Mouse (Mus musculus): ENCODE results near the gene Gm26558. TPM values are rescaled to one million over a fixed set of nuclear protein-coding genes. Genes with fewer than 3 reads are reported as not detected.

Gene Gm26558
- polyA plus RNA-seq, 1 experiment = 3.5 TPM

DNA sequence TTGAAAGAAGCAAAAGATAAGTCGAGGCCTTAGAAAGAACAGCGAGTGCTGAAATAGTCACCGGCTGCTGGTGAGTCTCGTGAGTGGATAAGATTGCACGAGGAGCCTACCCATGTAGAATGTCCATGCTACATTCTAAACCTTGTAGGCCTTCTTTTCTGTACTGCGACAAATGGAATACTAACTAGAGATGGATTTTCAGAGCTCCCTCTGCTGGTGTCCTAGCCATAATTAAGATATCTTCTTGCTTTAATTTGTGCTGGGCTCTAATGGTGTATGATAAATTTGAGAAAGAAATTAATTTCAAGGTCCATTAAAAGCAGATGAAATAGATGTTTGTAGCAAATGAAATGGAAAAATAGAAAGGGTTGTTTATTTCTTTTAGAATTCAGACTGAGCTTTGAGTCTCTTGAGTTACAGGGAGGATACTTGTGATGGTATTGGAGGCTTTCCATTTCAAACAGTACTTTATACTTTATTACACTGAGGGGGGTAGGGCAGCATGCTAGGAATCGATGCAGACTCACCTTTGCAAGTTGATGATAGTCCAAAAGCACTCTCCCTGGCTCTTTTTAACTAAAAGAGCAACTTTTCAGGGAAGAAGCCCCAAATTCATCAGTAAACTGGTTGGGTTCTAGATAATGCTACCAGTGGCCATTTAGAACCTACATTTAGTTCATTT, 11.7 kb upstream of the Gm26558 start:
- H3K79me3 ChIP-seq (ENCODE audit: low read depth) = peaks cover 59% of the 10 kb centered on the region
- H3K36me3 ChIP-seq (ENCODE audit: control insufficient read depth, insufficient read depth) = peaks cover 33% of the 10 kb centered on the region
- TF ChIP-seq CEBPB (IDR thresholded peaks at IDR 0.05; ENCODE audit: low read depth) = no peak
- TF ChIP-seq MAX (IDR thresholded peaks at IDR 0.05) = no peak
- no peak for TF ChIP-seq FOSL1 (IDR thresholded peaks at IDR 0.05; ENCODE audit: insufficient read depth, low read length, poor library complexity, severe bottlenecking)
- no peak for TF ChIP-seq USF1 (IDR thresholded peaks at IDR 0.05; ENCODE audit: low read depth)
- no peak for TF ChIP-seq MYOD1 (IDR thresholded peaks at IDR 0.05; ENCODE audit: control insufficient read depth, insufficient read length, low read depth)
- TF ChIP-seq MYOG (IDR thresholded peaks at IDR 0.05; ENCODE audit: control insufficient read depth, extremely low read depth, insufficient read length) = no peak
- TF ChIP-seq CTCF (IDR thresholded peaks at IDR 0.05; ENCODE audit: control insufficient read depth, insufficient read depth, insufficient read length) = no peak
- H3K27me3 ChIP-seq (ENCODE audit: control insufficient read depth, insufficient read depth, insufficient read length) = no peaks in the 10 kb centered on the region
- peaks cover 79% of the 10 kb centered on the region for H3K79me2 ChIP-seq (ENCODE audit: control insufficient read depth, insufficient read depth)
- H3ac ChIP-seq (ENCODE audit: control insufficient read depth, insufficient read length, low read depth) = no peak overlapping the region
- no peak overlapping the region for H3K4me3 ChIP-seq (ENCODE audit: insufficient read depth, poor library complexity, severe bottlenecking)

DNA sequence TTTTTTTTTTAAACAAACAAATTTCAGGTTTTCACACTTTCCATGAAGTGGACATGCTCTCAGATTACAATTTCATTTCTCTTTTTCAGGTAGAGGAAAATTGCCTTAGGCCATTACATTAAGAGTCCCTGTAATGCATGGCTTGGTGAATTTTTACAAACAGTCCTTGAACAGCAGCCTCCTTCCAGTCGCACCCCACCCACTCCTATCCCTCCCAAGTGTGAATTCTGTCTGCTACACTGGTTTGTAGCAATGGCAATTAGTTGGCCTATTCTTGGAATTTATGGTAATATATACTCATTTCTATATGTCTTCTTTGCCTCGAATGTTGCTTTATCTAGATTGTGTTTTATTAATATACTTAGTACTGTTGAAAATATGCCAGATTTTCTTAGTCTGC, 10.6 kb upstream of the Gm26558 start:
- TF ChIP-seq USF1 (IDR thresholded peaks at IDR 0.05; ENCODE audit: low read depth) (no peak), MYOG (IDR thresholded peaks at IDR 0.05; ENCODE audit: control insufficient read depth, extremely low read depth, insufficient read length) (no peak), MYOD1 (IDR thresholded peaks at IDR 0.05; ENCODE audit: control insufficient read depth, insufficient read length, low read depth) (no peak), CTCF (IDR thresholded peaks at IDR 0.05; ENCODE audit: control insufficient read depth, insufficient read depth, insufficient read length) (no peak), FOSL1 (IDR thresholded peaks at IDR 0.05; ENCODE audit: insufficient read depth, low read length, poor library complexity, severe bottlenecking) (no peak), MAX (IDR thresholded peaks at IDR 0.05) (no peak), CEBPB (IDR thresholded peaks at IDR 0.05; ENCODE audit: low read depth) (no peak)
- H3K36me3 ChIP-seq (ENCODE audit: control insufficient read depth, insufficient read depth) = peaks cover 22% of the 10 kb centered on the region
- no peak overlapping the region for H3ac ChIP-seq (ENCODE audit: control insufficient read depth, insufficient read length, low read depth)

DNA sequence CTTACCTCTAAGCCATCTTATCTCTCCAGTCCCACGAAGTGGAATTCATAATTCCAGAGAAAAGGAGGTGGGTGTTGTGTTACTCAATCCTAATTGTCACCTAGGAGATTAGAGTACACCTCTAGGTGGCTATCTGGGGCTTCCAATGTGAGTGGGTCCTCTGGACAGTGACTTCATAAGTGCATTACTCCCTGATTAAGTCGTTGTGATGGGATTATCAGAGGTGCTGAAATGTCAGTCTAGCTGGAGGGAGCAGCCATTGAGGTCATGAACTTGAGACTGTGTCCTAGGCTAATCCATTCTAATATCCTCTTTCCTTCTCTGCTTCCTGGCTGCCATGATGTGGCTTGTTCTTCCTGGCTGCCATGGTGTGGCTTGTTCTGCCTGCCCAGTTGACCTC, 8.0 kb upstream of the Gm26558 start:
- Histone ChIP-seq H3K4me3 (ENCODE audit: insufficient read depth, poor library complexity, severe bottlenecking) (no peak overlapping the region), H3K79me3 (ENCODE audit: low read depth) (peaks cover 93% of the 10 kb centered on the region), H3K79me2 (ENCODE audit: control insufficient read depth, insufficient read depth) (peaks cover 100% of the 10 kb centered on the region), H3K36me3 (ENCODE audit: control insufficient read depth, insufficient read depth) (peaks cover 20% of the 10 kb centered on the region), H3K27me3 (ENCODE audit: control insufficient read depth, insufficient read depth, insufficient read length) (no peaks in the 10 kb centered on the region), H3ac (ENCODE audit: control insufficient read depth, insufficient read length, low read depth) (no peak overlapping the region)
- TF ChIP-seq FOSL1 (IDR thresholded peaks at IDR 0.05; ENCODE audit: insufficient read depth, low read length, poor library complexity, severe bottlenecking) (no peak), MAX (IDR thresholded peaks at IDR 0.05) (no peak), MYOG (IDR thresholded peaks at IDR 0.05; ENCODE audit: control insufficient read depth, extremely low read depth, insufficient read length) (no peak), MYOD1 (IDR thresholded peaks at IDR 0.05; ENCODE audit: control insufficient read depth, insufficient read length, low read depth) (no peak), CEBPB (IDR thresholded peaks at IDR 0.05; ENCODE audit: low read depth) (no peak)

More for the DNA sequence above, 10.6 kb upstream of the Gm26558 start:
- Histone ChIP-seq H3K27me3 (ENCODE audit: control insufficient read depth, insufficient read depth, insufficient read length) (no peaks in the 10 kb centered on the region), H3K79me3 (ENCODE audit: low read depth) (peaks cover 70% of the 10 kb centered on the region), H3K79me2 (ENCODE audit: control insufficient read depth, insufficient read depth) (peaks cover 90% of the 10 kb centered on the region), H3K4me3 (ENCODE audit: insufficient read depth, poor library complexity, severe bottlenecking) (no peak overlapping the region)

DNA sequence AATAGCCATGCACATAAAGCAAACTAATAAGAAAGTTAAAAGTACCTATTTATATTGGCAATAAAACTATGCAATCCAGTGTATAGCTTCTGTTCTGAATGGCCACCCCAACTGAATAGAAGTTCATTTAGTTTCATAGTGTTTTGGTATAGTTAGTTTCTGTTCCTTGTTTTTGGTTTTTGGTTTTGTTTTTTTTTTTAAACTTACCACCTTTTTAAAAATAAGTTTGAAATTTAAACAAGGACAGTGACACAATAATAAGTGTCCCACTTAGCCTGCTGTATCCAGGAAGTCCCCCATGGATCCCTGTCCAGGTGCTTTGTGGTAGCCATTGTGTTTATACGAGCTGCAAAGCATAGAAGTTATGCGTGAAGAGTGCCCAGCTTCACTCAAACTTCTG, 7.3 kb upstream of the Gm26558 start:
- H3K4me3 ChIP-seq (ENCODE audit: insufficient read depth, poor library complexity, severe bottlenecking) = no peak overlapping the region
- H3ac ChIP-seq (ENCODE audit: control insufficient read depth, insufficient read length, low read depth) = no peak overlapping the region
- H3K27me3 ChIP-seq (ENCODE audit: control insufficient read depth, insufficient read depth, insufficient read length) = no peaks in the 10 kb centered on the region
- H3K79me3 ChIP-seq (ENCODE audit: low read depth) = peaks cover 93% of the 10 kb centered on the region
- peaks cover 100% of the 10 kb centered on the region for H3K79me2 ChIP-seq (ENCODE audit: control insufficient read depth, insufficient read depth)
- peaks cover 20% of the 10 kb centered on the region for H3K36me3 ChIP-seq (ENCODE audit: control insufficient read depth, insufficient read depth)
- TF ChIP-seq CTCF (IDR thresholded peaks at IDR 0.05; ENCODE audit: control insufficient read depth, insufficient read depth, insufficient read length) (no peak), MAX (IDR thresholded peaks at IDR 0.05) (no peak), USF1 (IDR thresholded peaks at IDR 0.05; ENCODE audit: low read depth) (no peak), MYOG (IDR thresholded peaks at IDR 0.05; ENCODE audit: control insufficient read depth, extremely low read depth, insufficient read length) (no peak), CEBPB (IDR thresholded peaks at IDR 0.05; ENCODE audit: low read depth) (no peak), FOSL1 (IDR thresholded peaks at IDR 0.05; ENCODE audit: insufficient read depth, low read length, poor library complexity, severe bottlenecking) (no peak)

DNA sequence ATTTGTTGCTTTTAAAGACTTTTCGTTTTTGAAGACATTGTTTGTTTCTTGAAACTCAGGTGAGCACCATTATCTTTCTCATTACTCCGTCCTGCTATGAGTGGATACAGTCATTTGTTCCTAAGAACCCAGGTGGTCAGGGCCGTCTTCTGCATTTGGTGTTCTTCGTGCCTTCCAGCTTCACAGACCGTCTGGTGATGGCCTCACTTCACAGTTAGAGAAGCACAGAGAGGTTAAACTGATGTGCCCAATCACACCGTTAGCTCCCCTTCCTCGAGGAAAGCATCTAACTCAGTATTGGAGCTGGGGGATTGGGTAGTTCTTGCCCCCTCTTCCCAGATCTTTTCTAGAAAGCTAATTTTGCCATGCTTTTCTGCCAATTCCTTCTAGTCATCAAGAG, 5.1 kb upstream of the Gm26558 start:
- TF ChIP-seq MAX (IDR thresholded peaks at IDR 0.05) (no peak), CTCF (IDR thresholded peaks at IDR 0.05; ENCODE audit: control insufficient read depth, insufficient read depth, insufficient read length) (no peak), USF1 (IDR thresholded peaks at IDR 0.05; ENCODE audit: low read depth) (no peak), CEBPB (IDR thresholded peaks at IDR 0.05; ENCODE audit: low read depth) (no peak), FOSL1 (IDR thresholded peaks at IDR 0.05; ENCODE audit: insufficient read depth, low read length, poor library complexity, severe bottlenecking) (no peak), MYOD1 (IDR thresholded peaks at IDR 0.05; ENCODE audit: control insufficient read depth, insufficient read length, low read depth) (no peak), MYOG (IDR thresholded peaks at IDR 0.05; ENCODE audit: control insufficient read depth, extremely low read depth, insufficient read length) (no peak)
- no peak overlapping the region for H3ac ChIP-seq (ENCODE audit: control insufficient read depth, insufficient read length, low read depth)
- H3K36me3 ChIP-seq (ENCODE audit: control insufficient read depth, insufficient read depth) = peaks cover 17% of the 10 kb centered on the region
- H3K4me3 ChIP-seq (ENCODE audit: insufficient read depth, poor library complexity, severe bottlenecking) = no peak overlapping the region
- H3K27me3 ChIP-seq (ENCODE audit: control insufficient read depth, insufficient read depth, insufficient read length) = no peaks in the 10 kb centered on the region
- peaks cover 100% of the 10 kb centered on the region for H3K79me2 ChIP-seq (ENCODE audit: control insufficient read depth, insufficient read depth)
- peaks cover 95% of the 10 kb centered on the region for H3K79me3 ChIP-seq (ENCODE audit: low read depth)
